Mouse (Mus musculus) small intestine, adult 2 months (tissue): ENCODE measurements around the gene Golga2. TPM values are rescaled to one million over a fixed set of nuclear protein-coding genes. Genes with fewer than 3 reads are reported as not detected.

ENCODE experiments used
- H3K27ac ChIP-seq: fragments of 200-500 bp; 2 replicates; pipeline ENCODE4 v1.5.1; 2012; ENCODE audit warnings: low read depth, low read length, control low read depth, inconsistent platforms; ENCODE audit not compliant: insufficient read depth
- H3K27me3 ChIP-seq: fragments of 200-500 bp; 2 replicates; pipeline ENCODE4 v1.6.1; 2012; ENCODE audit warnings: mild to moderate bottlenecking, moderate library complexity, low read length, inconsistent platforms; ENCODE audit not compliant: control insufficient read depth, insufficient read depth
- H3K36me3 ChIP-seq: fragments of 200-500 bp; 2 replicates; pipeline ENCODE4 v1.6.1; 2012; ENCODE audit warnings: mild to moderate bottlenecking, low read length, control low read depth, inconsistent platforms; ENCODE audit not compliant: control insufficient read depth, insufficient read depth
- H3K4me1 ChIP-seq: fragments of 200-500 bp; 2 replicates; pipeline ENCODE4 v1.6.1; 2012; ENCODE audit warnings: low read length, inconsistent platforms, mixed read lengths; ENCODE audit not compliant: control insufficient read depth, insufficient read depth, insufficient read length
- H3K4me3 ChIP-seq: fragments of 200-500 bp; 2 replicates; pipeline ENCODE4 v1.5.1; 2012; ENCODE audit warnings: low read depth, mild to moderate bottlenecking, control low read depth, inconsistent platforms, low read length, moderate library complexity
- CTCF ChIP-seq: fragments of 200-500 bp; IDR thresholded peaks from 2 replicates; pipeline ENCODE4 v1.5.1; 2012; ENCODE audit warnings: low read depth, mild to moderate bottlenecking, control low read depth, inconsistent platforms, low read length, moderate library complexity, mixed read lengths; ENCODE audit not compliant: insufficient replicate concordance, insufficient read length; ENCODE audit errors: extremely low read depth
- POLR2A ChIP-seq: fragments of 200-500 bp; IDR thresholded peaks from 2 replicates; pipeline ENCODE4 v1.6.1; 2012; ENCODE audit warnings: low read depth, mild to moderate bottlenecking, control low read depth, inconsistent platforms, low read length, moderate library complexity
- WGBS: fragments of 180-500 bp; shearing (Covaris S2); methylation state at CpG from one replicate; pipeline ENCODE4 v1.1.7; 2018; 5-methylcytosine and 5-hydroxymethylcytosine counted together
- polyA plus RNA-seq: library from polyadenylated mRNA; depleted of rRNA; stranded (reverse); fragments of >200 nt; gene quantifications from 2 replicates; pipeline ENCODE4 v1.2.3, GENCODE M21; 2012

Golga2 gene
- polyA plus RNA-seq, 1 experiment, result 37.4 TPM

GRCm38 (mm10) chr2:32251791-32252527 lies 35.2 kb upstream of the Golga2 start:
- WGBS, result 65% methylated on average over 12 of the region's 12 CpGs
- no peak overlapping the region for H3K27ac ChIP-seq
- peaks cover 50% of the 10 kb centered on the region for H3K36me3 ChIP-seq
- H3K27me3 ChIP-seq, result no peaks in the 10 kb centered on the region
- no peak overlapping the region for H3K4me3 ChIP-seq
- H3K4me1 ChIP-seq, result no peaks in the 10 kb centered on the region
- TF ChIP-seq POLR2A, result no peak
- no peak for TF ChIP-seq CTCF

GRCm38 (mm10) chr2:32252658-32253057 lies 34.5 kb upstream of the Golga2 start:
- WGBS, result 84% methylated on average over 5 of the region's 5 CpGs
- peaks cover 52% of the 10 kb centered on the region for H3K36me3 ChIP-seq
- no peak for TF ChIP-seq POLR2A
- TF ChIP-seq CTCF, result no peak

GRCm38 (mm10) chr2:32253352-32253751 lies 33.8 kb upstream of the Golga2 start:
- Histone ChIP-seq H3K27me3 (no peaks in the 10 kb centered on the region), H3K4me3 (no peak overlapping the region), H3K27ac (no peak overlapping the region), H3K4me1 (no peaks in the 10 kb centered on the region), H3K36me3 (peaks cover 56% of the 10 kb centered on the region)
- WGBS, result 85% methylated on average over 1 of the region's 1 CpGs
- TF ChIP-seq CTCF (no peak), POLR2A (no peak)

More at GRCm38 (mm10) chr2:32252658-32253057, 34.5 kb upstream of the Golga2 start:
- Histone ChIP-seq H3K27ac (no peak overlapping the region), H3K4me1 (no peaks in the 10 kb centered on the region), H3K4me3 (no peak overlapping the region), H3K27me3 (no peaks in the 10 kb centered on the region)

- H3K4me1 ChIP-seq, result peaks cover 5% of the 10 kb centered on the region
- no peak for TF ChIP-seq CTCF
- TF ChIP-seq POLR2A, result no peak
- H3K36me3 ChIP-seq, result peaks cover 55% of the 10 kb centered on the region
- no peak overlapping the region for H3K4me3 ChIP-seq
- WGBS, result 64% methylated on average over 5 of the region's 5 CpGs
- H3K27ac ChIP-seq, result no peak overlapping the region
- no peaks in the 10 kb centered on the region for H3K27me3 ChIP-seq
Measured at GRCm38 (mm10) chr2:32254563-32254962, 32.6 kb upstream of the Golga2 start.

GRCm38 (mm10) chr2:32256273-32256672 lies 30.9 kb upstream of the Golga2 start:
- peaks cover 5% of the 10 kb centered on the region for H3K4me1 ChIP-seq
- H3K36me3 ChIP-seq, result peaks cover 51% of the 10 kb centered on the region
- no peak overlapping the region for H3K27ac ChIP-seq
- no peaks in the 10 kb centered on the region for H3K27me3 ChIP-seq
- TF ChIP-seq POLR2A (no peak), CTCF (no peak)
- 84% methylated on average over 11 of the region's 11 CpGs for WGBS
- no peak overlapping the region for H3K4me3 ChIP-seq

GRCm38 (mm10) chr2:32258887-32259533 lies 28.2 kb upstream of the Golga2 start:
- Histone ChIP-seq H3K27ac (peak overlapping the region; percentile 50), H3K27me3 (no peaks in the 10 kb centered on the region)
- WGBS, result 13% methylated on average over 6 of the region's 6 CpGs

More at GRCm38 (mm10) chr2:32258887-32259533, 28.2 kb upstream of the Golga2 start:
- peak overlapping the region; percentile 74 for H3K4me3 ChIP-seq
- peaks cover 31% of the 10 kb centered on the region for H3K36me3 ChIP-seq
- peaks cover 5% of the 10 kb centered on the region for H3K4me1 ChIP-seq
- TF ChIP-seq CTCF (no peak), POLR2A (no peak)
